Mouse (Mus musculus) brown adipose tissue, adult 24 weeks (tissue): ENCODE measurements around the gene Med26. TPM values are rescaled to one million over a fixed set of nuclear protein-coding genes. Genes with fewer than 3 reads are reported as not detected.

Experiments
- H3K27ac ChIP-seq: fragments of 200-500 bp; replicated peaks from 2 replicates; pipeline ENCODE4 v1.5.1; 2012; ENCODE audit warnings: low read depth, mild to moderate bottlenecking, low read length
- H3K4me1 ChIP-seq: fragments of 200-500 bp; 2 replicates; pipeline ENCODE4 v1.6.1; 2012; ENCODE audit warnings: low read length, mixed read lengths; ENCODE audit not compliant: control insufficient read depth, insufficient read depth, insufficient read length
- H3K4me3 ChIP-seq: fragments of 200-500 bp; 2 replicates; pipeline ENCODE4 v1.5.1; 2012; ENCODE audit warnings: low read depth, mild to moderate bottlenecking, low read length, moderate library complexity; ENCODE audit not compliant: insufficient read depth
- polyA plus RNA-seq: library from polyadenylated mRNA; stranded (reverse); fragments of >200 nt; gene quantifications from 2 replicates; pipeline ENCODE4 v1.2.4, GENCODE M21; 2012; ENCODE audit not compliant: missing spikeins, insufficient read depth, insufficient read length

Gene Med26
- polyA plus RNA-seq, 1 experiment = 3.3 TPM

DNA sequence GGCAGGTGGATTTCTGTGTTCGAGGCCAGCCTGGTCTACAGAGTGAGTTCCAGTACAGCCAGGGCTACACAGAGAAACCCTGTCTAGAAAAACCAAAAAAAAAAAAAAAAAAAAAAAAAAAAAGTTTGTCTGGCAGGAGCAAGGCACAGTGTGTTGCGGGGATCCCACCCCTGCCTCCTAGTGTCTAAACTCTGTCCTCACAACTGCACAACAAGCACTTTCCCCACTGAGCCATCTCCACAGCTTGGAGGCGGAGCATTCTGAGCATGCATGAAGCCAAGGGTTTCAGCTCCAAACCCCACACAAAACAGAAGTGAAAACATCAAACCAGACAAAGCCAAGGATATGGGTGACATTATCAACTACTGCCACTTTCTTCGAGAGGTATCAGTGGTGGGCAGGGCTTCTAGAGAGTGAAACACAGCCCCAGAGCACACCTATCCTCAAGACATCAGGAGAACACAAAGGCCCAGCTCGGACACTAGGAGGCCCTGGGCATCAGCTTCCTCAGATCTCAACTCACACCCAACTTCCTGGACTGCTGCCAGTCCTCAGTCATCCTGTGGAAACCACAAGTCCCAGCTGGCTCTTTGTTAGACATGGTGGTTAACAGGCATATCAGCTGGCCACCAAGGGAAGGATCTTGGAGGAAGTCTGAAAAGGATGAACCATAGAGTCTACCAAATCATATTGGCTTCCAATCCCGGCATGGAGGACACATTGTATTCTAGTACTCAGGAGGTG, 62.4 kb downstream of the Med26 start:
- H3K4me1 ChIP-seq = no peaks in the 10 kb centered on the region
- no peak overlapping the region for H3K4me3 ChIP-seq

DNA sequence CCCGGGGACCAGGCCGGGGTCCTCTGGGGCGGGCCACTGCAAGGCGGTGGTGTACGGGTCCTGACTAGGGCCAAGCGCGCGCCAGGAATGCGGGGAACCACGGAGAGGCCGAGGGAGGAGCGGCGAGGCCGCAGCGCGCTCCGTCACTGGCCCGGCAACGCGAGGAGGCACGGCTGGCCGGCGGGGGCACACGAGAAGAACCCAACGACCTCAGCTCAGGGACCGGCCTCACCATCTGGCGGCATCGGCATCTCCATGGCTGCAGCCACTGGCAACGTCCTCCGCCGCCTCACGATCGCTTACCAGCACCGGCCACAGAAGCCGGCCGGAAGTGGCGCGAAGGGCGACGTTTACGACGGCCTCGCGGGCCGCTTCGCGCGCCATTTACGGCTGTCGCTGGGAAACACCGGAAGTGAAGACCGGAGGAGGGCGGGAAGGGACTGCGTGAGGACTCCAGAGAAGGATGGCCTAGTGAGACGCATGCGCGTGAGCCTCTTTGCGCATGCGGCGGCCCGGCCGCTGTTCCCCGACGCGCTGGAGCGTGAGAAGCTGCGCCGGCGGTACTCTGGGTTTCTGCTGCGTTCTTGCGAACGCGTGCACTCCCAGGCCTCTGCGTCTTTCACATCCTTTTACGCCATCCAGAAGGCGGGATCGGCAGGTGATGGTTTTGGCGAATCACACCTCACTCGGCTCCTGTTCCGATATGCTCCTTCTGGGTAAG, 73.1 kb downstream of the Med26 start, which contains the start of gene Cherp:
Gene Cherp (minus strand): TSS at position 401 of the 721 bp plus-strand sequence.
- H3K4me1 ChIP-seq = peaks cover 7% of the 10 kb centered on the region; the same call in 1 of the 2 replicates

More for the DNA sequence above, 62.4 kb downstream of the Med26 start:
- H3K27ac ChIP-seq = peak overlapping the region; percentile 49

DNA sequence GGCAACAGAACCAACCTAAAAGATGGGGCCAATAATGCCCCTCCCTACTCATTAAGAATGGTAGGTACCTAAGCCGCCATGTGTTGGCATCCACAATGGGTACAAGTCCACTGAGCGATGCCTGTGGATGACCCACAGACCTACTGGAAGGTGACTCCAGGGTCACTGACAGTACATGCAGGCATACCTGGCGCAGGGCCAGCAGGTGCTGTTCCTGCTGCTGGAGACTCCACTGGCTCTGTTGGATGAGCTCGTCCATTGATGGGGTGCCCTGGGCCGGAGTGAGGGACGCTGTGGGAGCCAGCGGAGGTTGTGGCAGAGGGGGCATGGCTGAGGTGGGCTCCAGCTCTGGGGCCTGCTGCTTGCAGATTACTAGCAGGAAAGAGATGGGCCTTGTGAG, 77.4 kb downstream of the Med26 start:
- no peak overlapping the region for H3K27ac ChIP-seq
- 0 out of 2 replicates have a peak, but pooled peaks cover 2% of the 10 kb centered on the region for H3K4me1 ChIP-seq
- no peak overlapping the region for H3K4me3 ChIP-seq

More for the DNA sequence above, 73.1 kb downstream of the Med26 start, which contains the start of gene Cherp:
- Histone ChIP-seq H3K27ac (peak within 1 kb of the TSS; percentile 78), H3K4me3 (peak within 1 kb of the TSS; percentile 88)

GRCm38 (mm10) chr8:72469984-72470383, 78.1 kb downstream of the Med26 start:
- Histone ChIP-seq H3K27ac (no peak overlapping the region), H3K4me3 (no peak overlapping the region)

GRCm38 (mm10) chr8:72469243-72469642, 78.8 kb downstream of the Med26 start:
- Histone ChIP-seq H3K27ac (no peak overlapping the region), H3K4me1 (0 out of 2 replicates have a peak, but pooled peaks cover 2% of the 10 kb centered on the region), H3K4me3 (no peak overlapping the region)

More at GRCm38 (mm10) chr8:72469984-72470383, 78.1 kb downstream of the Med26 start:
- H3K4me1 ChIP-seq = 0 out of 2 replicates have a peak, but pooled peaks cover 2% of the 10 kb centered on the region

DNA sequence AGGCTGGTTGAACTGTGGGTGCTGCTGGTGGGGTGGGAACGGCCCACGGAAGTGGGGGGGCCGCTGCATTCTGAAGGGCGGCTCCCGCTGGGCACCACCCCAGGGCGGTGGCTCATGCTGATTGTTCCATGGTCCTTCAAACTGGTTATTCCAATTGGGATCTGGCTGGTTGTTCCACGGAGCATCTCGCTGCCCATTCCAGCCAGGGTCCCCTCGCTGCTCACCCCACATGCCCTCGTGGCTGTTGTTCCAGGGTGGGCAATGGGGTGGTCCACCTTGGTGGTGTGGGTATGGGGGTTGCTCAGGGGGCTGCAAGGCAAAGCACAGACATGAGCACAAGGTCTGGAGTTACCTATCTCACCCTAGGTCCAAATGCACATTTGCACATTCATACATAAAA, 83.9 kb downstream of the Med26 start:
- Histone ChIP-seq H3K4me3 (no peak overlapping the region), H3K27ac (no peak overlapping the region), H3K4me1 (no peaks in the 10 kb centered on the region)

- Histone ChIP-seq H3K4me3 (no peak overlapping the region), H3K4me1 (no peaks in the 10 kb centered on the region)
These were observed 88.1 kb downstream of the Med26 start for GRCm38 (mm10) chr8:72459881-72460533.

GRCm38 (mm10) chr8:72458457-72458856, 89.6 kb downstream of the Med26 start:
- H3K27ac ChIP-seq = no peak overlapping the region
- H3K4me1 ChIP-seq = no peaks in the 10 kb centered on the region
- no peak overlapping the region for H3K4me3 ChIP-seq

More at GRCm38 (mm10) chr8:72459881-72460533, 88.1 kb downstream of the Med26 start:
- no peak overlapping the region for H3K27ac ChIP-seq

DNA sequence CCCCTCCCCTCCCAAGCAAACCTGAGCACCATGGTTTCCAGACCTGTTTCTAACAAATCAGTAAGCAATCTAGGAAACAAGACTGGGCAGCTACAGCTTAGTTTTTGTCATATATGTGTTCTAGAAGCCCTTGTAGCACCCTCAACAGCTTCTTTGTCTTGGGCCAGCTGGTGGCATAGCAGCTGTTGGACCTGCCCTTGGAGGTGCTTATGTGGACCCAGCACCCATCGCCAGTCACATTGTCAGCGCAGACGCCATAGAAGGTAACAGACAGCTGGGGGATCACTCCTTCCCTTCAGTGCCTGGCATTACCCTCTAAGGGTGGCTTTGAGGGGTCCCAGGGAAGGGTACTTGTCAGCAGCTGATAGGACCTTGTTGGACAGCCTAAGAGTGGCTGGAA, 90.3 kb downstream of the Med26 start:
- no peak overlapping the region for H3K4me3 ChIP-seq
- H3K27ac ChIP-seq = no peak overlapping the region
- H3K4me1 ChIP-seq = no peaks in the 10 kb centered on the region

DNA sequence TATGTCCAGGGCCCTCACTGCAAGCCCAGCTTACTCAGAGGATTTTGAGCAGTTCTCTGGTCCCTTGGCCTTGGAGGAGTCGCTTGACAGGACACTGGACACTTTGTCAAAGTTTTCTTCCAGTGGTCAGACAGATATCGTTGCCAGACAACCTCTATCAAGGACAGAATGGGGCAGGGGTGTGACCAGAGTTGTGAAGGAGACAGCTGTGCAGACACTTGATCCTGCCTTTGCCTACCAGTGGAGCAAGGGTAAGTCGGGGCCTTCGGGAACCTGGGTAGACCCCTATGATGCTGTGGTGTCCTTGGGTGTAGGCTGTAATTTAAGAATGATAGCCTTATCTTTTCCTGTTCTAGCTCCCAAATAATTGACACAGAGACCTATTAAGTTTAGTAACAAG, 92.8 kb downstream of the Med26 start:
- H3K4me3 ChIP-seq = no peak overlapping the region
- no peak overlapping the region for H3K27ac ChIP-seq
- H3K4me1 ChIP-seq = no peaks in the 10 kb centered on the region

DNA sequence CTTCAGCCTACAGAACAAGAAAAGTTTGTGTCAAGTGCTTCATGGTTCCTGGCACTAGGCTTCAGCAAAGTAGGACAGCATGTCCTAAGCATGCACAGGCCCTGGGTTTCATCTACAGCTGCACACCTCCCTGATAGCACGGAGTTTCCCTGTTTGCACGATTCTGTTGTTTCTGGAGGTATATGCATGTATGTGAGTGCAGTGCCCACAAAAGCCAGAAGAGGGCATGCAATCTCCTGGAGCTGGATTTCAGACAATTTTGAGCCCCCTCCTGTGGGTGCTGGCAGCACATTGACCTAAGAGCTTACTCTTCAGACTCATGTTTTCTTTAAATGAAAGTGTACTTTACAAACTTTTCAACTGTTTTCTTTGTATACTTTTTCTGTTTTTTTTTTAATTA, 94.2 kb downstream of the Med26 start:
- Histone ChIP-seq H3K27ac (no peak overlapping the region), H3K4me3 (no peak overlapping the region), H3K4me1 (no peaks in the 10 kb centered on the region)

DNA sequence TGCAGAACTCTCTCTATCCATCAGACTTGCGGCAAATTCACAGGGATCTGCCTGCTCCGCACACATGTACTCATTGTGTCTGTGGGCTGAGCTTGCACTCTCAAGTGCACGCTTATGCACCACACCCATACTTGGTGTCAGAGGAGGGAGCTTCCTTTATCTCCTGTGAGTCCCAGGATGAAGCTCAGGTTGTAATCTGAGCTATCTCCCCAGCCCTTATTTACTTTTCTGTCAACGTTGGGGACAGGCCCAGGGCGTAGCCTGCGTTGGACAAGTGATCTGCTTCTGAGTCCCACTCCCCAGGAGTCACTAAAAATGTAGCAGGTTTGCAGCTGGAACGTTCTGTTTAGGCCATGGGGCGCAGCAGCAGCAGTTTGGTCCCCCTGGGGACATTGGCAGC, 96.6 kb downstream of the Med26 start:
- no peaks in the 10 kb centered on the region for H3K4me1 ChIP-seq
- no peak overlapping the region for H3K4me3 ChIP-seq
- H3K27ac ChIP-seq = no peak overlapping the region

DNA sequence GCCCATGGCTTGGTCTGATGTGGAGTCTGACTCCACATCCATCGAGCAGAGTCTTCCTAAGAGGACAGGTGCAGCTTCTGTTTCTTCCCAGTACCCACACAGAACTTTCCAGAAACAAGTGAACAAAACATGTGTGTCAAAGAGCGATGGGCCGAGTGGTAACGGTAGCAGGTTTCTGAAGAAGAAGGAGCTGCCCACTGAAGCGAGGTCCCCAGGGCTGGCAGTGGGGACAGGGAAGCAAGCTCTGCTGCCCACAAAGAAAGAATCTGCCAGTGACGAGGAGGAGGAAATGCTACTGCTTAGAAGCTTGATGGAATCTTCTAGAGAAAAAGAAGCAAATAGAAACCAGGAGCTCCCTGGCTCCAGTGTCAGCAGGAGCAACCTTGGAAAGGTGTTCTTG, 103.0 kb downstream of the Med26 start:
- Histone ChIP-seq H3K4me3 (no peak overlapping the region), H3K4me1 (0 out of 2 replicates have a peak, but pooled peaks cover 2% of the 10 kb centered on the region), H3K27ac (no peak overlapping the region)
